Mouse (Mus musculus) ES-E14 (cell line): ENCODE results near the gene Ces2h.

Experiments used
- CHD2 ChIP-seq: IDR thresholded peaks from 2 replicates; pipeline ENCODE4 v1.6.1; 2014; ENCODE audit warnings: mild to moderate bottlenecking, low read depth, low read length, inconsistent platforms
- HCFC1 ChIP-seq: IDR thresholded peaks from 2 replicates; pipeline ENCODE4 v1.6.1; 2012; ENCODE audit warnings: low read length, inconsistent platforms, borderline replicate concordance; ENCODE audit not compliant: insufficient read depth
- MAFK ChIP-seq: IDR thresholded peaks from 2 replicates; pipeline ENCODE4 v1.6.1; 2014; ENCODE audit warnings: mild to moderate bottlenecking, low read depth, low read length, inconsistent platforms; ENCODE audit not compliant: insufficient read depth

DNA sequence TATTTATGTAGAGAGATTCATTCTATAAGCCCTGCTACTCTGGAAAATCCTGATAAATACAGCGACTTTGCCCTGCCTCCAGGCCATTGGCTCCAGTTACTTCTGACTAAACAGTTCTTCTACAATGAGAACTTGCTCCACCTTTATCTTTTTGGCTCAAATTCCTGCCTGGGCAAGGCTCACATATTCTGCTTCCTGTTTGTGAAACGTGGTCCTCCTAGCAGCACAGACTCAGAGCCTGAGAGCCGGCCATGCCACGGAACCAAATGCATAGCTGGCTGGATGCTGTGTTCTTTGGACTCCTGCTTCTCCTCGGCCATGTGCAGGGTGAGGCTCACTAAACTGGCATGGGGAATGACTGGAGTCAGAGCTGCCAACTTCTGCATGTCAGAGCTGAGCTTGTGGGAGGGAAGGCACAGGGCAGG, 39.1 kb upstream of the Ces2h start, which contains the start of gene Ces2g:
- TF ChIP-seq HCFC1 (no peak), MAFK (no peak), CHD2 (no peak)
